Mouse (Mus musculus): ENCODE data around the gene Ap1s1. TPM values are rescaled to one million over a fixed set of nuclear protein-coding genes. Genes with fewer than 3 reads are reported as not detected.

The Ap1s1 gene
- polyA plus RNA-seq, 1 experiment, result 32.0 TPM

DNA sequence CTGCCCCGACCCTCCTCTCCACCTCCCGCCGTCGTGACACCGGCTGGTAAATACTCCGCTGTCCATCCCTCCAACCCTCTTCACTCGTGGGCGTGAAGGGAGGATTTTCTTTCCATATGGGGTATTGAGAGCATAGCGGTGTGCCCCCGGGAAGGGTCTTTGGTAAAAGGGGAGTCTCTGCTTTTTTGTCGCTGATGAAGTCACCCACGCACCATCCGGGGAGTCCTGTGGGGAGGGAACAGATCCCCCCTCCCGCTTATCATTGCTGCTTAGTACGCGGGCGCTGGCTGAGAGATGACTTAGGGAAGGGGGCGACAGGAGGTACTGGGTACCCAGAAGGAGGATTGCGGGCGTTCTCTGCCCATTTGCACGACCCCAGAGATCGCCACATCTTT, 15.5 kb downstream of the Ap1s1 start:
- Histone ChIP-seq H3K4me1 (ENCODE audit: control insufficient read depth, insufficient read depth, low read length) (peaks cover 13% of the 10 kb centered on the region), H3K4me3 (replicated peaks; ENCODE audit: extremely low read depth, low read depth, low read length) (no peak overlapping the region)
- DNase-seq, result no peak
- 13% methylated on average over 22 of the region's 22 CpGs for WGBS
- TF ChIP-seq POLR2A (IDR thresholded peaks at IDR 0.05; ENCODE audit: borderline replicate concordance, extremely low read depth, low read depth, low read length) (no peak), CTCF (IDR thresholded peaks at IDR 0.05; ENCODE audit: insufficient read depth, low read length) (no peak)

DNA sequence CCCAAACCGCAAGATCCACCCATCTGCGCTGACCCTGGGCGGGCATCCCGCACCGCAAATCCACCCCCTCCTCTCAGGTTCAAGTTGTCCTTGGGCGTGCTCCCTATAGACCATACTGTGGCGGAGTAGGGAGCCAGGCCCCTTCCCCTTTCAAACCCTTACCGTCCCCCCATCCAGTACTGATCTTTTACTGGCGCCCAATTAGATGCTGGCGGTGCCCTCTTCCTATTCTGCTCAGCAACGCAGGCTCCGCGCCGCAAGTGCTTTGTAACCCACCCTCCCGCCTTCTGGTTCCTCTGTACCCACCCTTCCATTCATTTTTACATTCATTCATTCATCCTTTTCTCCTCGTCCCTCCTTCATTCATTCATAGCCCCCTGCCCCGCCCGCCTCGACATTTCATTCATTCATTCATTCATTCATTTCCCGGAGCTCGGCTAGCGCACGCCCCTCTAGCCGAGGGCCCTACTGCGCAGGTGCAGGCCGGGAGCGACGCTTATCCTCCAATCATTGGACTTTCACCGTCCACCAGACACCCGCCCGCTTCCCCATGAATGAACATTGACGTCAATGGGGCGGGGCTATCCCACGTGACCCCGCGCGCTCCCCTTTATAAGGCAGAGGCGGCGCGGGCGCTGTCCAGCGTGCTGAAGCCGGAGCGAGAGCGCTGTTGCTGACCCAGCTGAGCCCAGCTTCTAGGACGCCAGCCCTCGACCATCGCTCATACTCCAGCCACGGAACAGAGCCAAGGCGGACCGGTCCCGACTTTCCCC, 16.1 kb downstream of the Ap1s1 start:
- H3K4me1 ChIP-seq (ENCODE audit: control insufficient read depth, insufficient read depth, low read length), result peaks cover 13% of the 10 kb centered on the region
- peak; percentile 94 for DNase-seq
- WGBS, result under 1% methylated on average over 52 of the region's 52 CpGs
- H3K4me3 ChIP-seq (replicated peaks; ENCODE audit: extremely low read depth, low read depth, low read length), result no peak overlapping the region
- TF ChIP-seq CTCF (IDR thresholded peaks at IDR 0.05; ENCODE audit: insufficient read depth, low read length) (no peak), POLR2A (IDR thresholded peaks at IDR 0.05; ENCODE audit: borderline replicate concordance, extremely low read depth, low read depth, low read length) (no peak)

- no peak for TF ChIP-seq POLR2A (IDR thresholded peaks at IDR 0.05; ENCODE audit: borderline replicate concordance, extremely low read depth, low read depth, low read length)
- no peak for TF ChIP-seq CTCF (IDR thresholded peaks at IDR 0.05; ENCODE audit: insufficient read depth, low read length)
- Histone ChIP-seq H3K4me3 (replicated peaks; ENCODE audit: extremely low read depth, low read depth, low read length) (no peak overlapping the region), H3K4me1 (ENCODE audit: control insufficient read depth, insufficient read depth, low read length) (peaks cover 13% of the 10 kb centered on the region)
- WGBS, result under 1% methylated on average over 8 of the region's 8 CpGs
- DNase-seq, result no peak
These were observed 16.7 kb downstream of the Ap1s1 start for GRCm38 (mm10) chr5:137029273-137029585.

DNA sequence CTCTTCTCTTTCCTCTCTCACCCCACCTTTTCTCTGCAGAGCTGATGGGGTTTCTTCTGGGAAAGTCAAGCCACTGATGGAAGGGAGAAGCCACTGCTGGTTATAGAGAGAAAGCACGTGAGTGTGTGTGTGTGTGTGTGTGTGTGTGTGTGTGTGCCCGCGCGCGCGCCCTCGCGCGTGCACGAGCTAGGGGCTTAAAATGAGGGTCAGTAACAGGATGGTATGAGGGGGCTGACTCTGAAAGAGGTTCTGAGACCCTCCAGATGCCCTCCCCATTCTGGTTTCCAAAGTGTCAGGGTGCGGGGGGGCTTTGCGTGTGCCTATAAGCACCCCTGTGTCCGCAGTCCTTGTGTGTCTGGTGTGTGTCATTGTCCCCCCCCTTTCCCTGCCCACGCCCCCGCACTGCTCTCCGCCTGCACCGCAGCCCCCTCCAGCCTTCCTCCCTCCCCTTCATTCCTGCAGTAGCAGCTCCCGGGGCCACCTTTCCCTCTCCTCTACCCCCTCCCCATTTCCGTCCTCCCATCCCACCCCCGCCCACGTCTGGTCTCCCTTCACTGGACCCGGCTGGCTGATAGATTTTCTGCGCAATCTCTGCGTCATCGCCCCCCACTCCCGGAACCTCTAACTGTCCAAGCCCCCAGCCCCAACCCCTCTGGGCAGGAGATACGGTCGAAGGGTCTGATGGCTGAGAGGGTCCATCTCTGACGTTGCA, 17.2 kb downstream of the Ap1s1 start:
- no peak for DNase-seq
- Histone ChIP-seq H3K4me1 (ENCODE audit: control insufficient read depth, insufficient read depth, low read length) (peaks cover 13% of the 10 kb centered on the region), H3K4me3 (replicated peaks; ENCODE audit: extremely low read depth, low read depth, low read length) (no peak overlapping the region)
- 5% methylated on average over 28 of the region's 29 CpGs for WGBS
- TF ChIP-seq CTCF (IDR thresholded peaks at IDR 0.05; ENCODE audit: insufficient read depth, low read length) (no peak), POLR2A (IDR thresholded peaks at IDR 0.05; ENCODE audit: borderline replicate concordance, extremely low read depth, low read depth, low read length) (no peak)

DNA sequence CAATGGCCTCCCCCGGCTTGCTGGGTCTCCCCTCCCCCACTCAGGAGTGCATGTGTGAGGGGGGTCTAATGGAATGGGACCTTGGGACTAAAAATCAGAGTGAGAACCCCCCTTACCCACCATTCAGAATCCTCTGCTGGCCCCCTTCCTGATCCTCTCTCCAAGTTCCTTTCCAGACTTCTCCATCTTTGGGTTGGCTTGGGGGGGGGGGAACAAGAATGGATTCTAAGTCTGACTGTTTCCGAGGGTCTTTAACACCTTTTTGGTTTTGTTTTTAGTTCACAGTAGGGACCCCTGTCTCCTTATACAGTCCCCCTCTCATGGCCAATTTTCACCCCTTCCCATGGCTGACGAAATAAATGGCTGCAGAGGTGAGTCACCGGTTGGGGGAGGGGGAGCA, 19.8 kb downstream of the Ap1s1 start, which contains the start of gene Vgf:
Gene Vgf, plus strand, starts transcription at position 301 of the 400 bp plus-strand sequence.
- no peak for DNase-seq
- 12% methylated on average over 4 of the region's 4 CpGs for WGBS
- no peak for TF ChIP-seq POLR2A (IDR thresholded peaks at IDR 0.05; ENCODE audit: borderline replicate concordance, extremely low read depth, low read depth, low read length)
- TF ChIP-seq CTCF (IDR thresholded peaks at IDR 0.05; ENCODE audit: insufficient read depth, low read length), result no peak

GRCm38 (mm10) chr5:137025132-137025531, 20.8 kb downstream of the Ap1s1 start:
- H3K4me1 ChIP-seq (ENCODE audit: control insufficient read depth, insufficient read depth, low read length), result no peaks in the 10 kb centered on the region
- DNase-seq, result peak; percentile 84
- no peak overlapping the region for H3K4me3 ChIP-seq (replicated peaks; ENCODE audit: extremely low read depth, low read depth, low read length)
- TF ChIP-seq CTCF (IDR thresholded peaks at IDR 0.05; ENCODE audit: insufficient read depth, low read length) (peak; percentile 71), POLR2A (IDR thresholded peaks at IDR 0.05; ENCODE audit: borderline replicate concordance, extremely low read depth, low read depth, low read length) (no peak)
- under 1% methylated on average over 23 of the region's 23 CpGs for WGBS

More for the DNA sequence above, 19.8 kb downstream of the Ap1s1 start, which contains the start of gene Vgf:
- Histone ChIP-seq H3K4me3 (replicated peaks; ENCODE audit: extremely low read depth, low read depth, low read length) (no peak within 1 kb of the TSS), H3K4me1 (ENCODE audit: control insufficient read depth, insufficient read depth, low read length) (peaks cover 2% of the 10 kb centered on the region; the same call in 1 of the 2 replicates)

DNA sequence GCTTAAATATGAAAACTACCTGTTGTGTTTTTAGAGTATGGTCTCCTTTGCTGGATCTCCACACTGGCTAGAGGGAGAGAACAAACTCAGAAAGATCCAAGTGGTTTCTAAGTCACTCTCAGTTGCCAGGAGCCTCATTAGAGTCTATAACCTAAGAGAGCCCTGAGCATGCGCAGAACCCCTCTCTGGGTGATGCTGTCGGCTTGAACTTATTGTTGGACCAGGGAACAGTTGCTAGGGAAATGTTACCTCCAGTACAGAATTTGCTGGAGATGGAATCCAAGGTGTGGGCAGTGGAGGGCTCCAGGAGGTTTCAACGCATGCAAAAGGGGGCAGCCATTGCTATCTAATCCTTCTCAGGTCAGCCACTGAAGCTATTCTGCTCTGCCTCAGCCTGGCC, 21.6 kb downstream of the Ap1s1 start:
- H3K4me1 ChIP-seq (ENCODE audit: control insufficient read depth, insufficient read depth, low read length), result no peaks in the 10 kb centered on the region
- no peak overlapping the region for H3K4me3 ChIP-seq (replicated peaks; ENCODE audit: extremely low read depth, low read depth, low read length)
- WGBS, result 50% methylated on average over 3 of the region's 3 CpGs
- TF ChIP-seq CTCF (IDR thresholded peaks at IDR 0.05; ENCODE audit: insufficient read depth, low read length) (no peak), POLR2A (IDR thresholded peaks at IDR 0.05; ENCODE audit: borderline replicate concordance, extremely low read depth, low read depth, low read length) (no peak)
- DNase-seq, result no peak

GRCm38 (mm10) chr5:137015913-137016312, 30.0 kb downstream of the Ap1s1 start:
- 86% methylated on average over 3 of the region's 3 CpGs for WGBS
- no peak for DNase-seq
- H3K4me3 ChIP-seq (replicated peaks; ENCODE audit: extremely low read depth, low read depth, low read length), result no peak overlapping the region
- TF ChIP-seq POLR2A (IDR thresholded peaks at IDR 0.05; ENCODE audit: borderline replicate concordance, extremely low read depth, low read depth, low read length) (no peak), CTCF (IDR thresholded peaks at IDR 0.05; ENCODE audit: insufficient read depth, low read length) (no peak)
- no peaks in the 10 kb centered on the region for H3K4me1 ChIP-seq (ENCODE audit: control insufficient read depth, insufficient read depth, low read length)

DNA sequence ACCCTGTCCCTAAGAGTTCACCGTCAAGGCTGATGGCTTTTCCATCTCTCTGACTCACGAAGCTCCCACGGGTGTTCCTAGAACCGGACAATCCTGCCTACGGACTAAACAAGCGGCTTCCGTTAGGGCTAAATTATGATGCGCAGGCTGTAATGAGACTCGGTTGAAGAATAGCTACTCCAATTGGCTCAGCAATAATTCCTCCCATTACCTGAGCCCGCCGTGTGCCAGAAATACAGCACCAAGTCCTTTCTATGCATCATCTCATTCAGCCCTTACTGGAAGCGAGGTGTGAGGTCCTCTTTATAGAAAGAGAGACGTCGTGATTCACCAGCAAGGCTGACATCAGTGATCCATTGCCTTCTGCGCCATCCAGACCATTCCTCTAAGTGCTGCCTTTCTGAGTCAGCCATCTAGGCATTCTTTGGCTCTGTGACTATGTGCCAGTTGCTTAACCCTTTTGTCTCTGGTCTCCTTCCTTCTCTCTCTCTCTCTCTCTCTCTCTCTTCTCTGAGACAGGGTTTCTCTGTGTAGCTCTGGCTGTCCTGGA, 33.5 kb downstream of the Ap1s1 start:
- TF ChIP-seq CTCF (IDR thresholded peaks at IDR 0.05; ENCODE audit: insufficient read depth, low read length), result no peak
- no peak for TF ChIP-seq POLR2A (IDR thresholded peaks at IDR 0.05; ENCODE audit: borderline replicate concordance, extremely low read depth, low read depth, low read length)
- DNase-seq, result no peak
- WGBS, result 68% methylated on average over 15 of the region's 15 CpGs
- H3K4me1 ChIP-seq (ENCODE audit: control insufficient read depth, insufficient read depth, low read length), result no peaks in the 10 kb centered on the region
- H3K4me3 ChIP-seq (replicated peaks; ENCODE audit: extremely low read depth, low read depth, low read length), result no peak overlapping the region

Data from lung, adult 2 months (tissue).